Mouse (Mus musculus) heart, adult 2 months (tissue): Measurements from ENCODE around the gene 1700022I11Rik. TPM values are rescaled to one million over a fixed set of nuclear protein-coding genes. Genes with fewer than 3 reads are reported as not detected.

Experiments
- DNase-seq, 2 experiments: peaks; one replicate each; pipeline ENCODE4 v3.0.0; 2021
- H3K27ac ChIP-seq: fragments of 200-600 bp; 2 replicates; pipeline ENCODE4 v1.8.1; 2022
- H3K27me3 ChIP-seq: fragments of 200-500 bp; 2 replicates; pipeline ENCODE4 v1.6.1; 2012; ENCODE audit warnings: mild to moderate bottlenecking, low read length, inconsistent platforms, mixed read lengths; ENCODE audit not compliant: control insufficient read depth, insufficient read depth
- H3K36me3 ChIP-seq: fragments of 200-500 bp; 2 replicates; pipeline ENCODE4 v1.6.1; 2012; ENCODE audit warnings: low read length, inconsistent platforms; ENCODE audit not compliant: control insufficient read depth, insufficient read depth
- H3K4me1 ChIP-seq: fragments of 200-500 bp; 2 replicates; pipeline ENCODE4 v1.6.1; 2011; ENCODE audit warnings: low read length; ENCODE audit not compliant: control insufficient read depth, insufficient read depth
- H3K4me3 ChIP-seq: fragments of 200-600 bp; 2 replicates; pipeline ENCODE4 v1.8.1; 2022
- H3K79me2 ChIP-seq: fragments of 200-500 bp; replicated peaks from 2 replicates; pipeline ENCODE4 v1.6.1; 2012; ENCODE audit warnings: mild to moderate bottlenecking, inconsistent platforms, low read length, moderate library complexity, mixed read lengths; ENCODE audit not compliant: control insufficient read depth, insufficient read depth
- H3K9ac ChIP-seq: fragments of 200-500 bp; 2 replicates; pipeline ENCODE4 v1.6.1; 2012; ENCODE audit warnings: low read depth, mild to moderate bottlenecking, control low read depth, inconsistent platforms, low read length, mixed read lengths
- CTCF ChIP-seq: fragments of 200-600 bp; IDR thresholded peaks from 2 replicates; pipeline ENCODE4 v1.8.1; 2022; ENCODE audit warnings: antibody characterized with exemption, mild to moderate bottlenecking, moderate library complexity
- EP300 ChIP-seq: fragments of 200-500 bp; IDR thresholded peaks from 2 replicates; pipeline ENCODE4 v1.6.1; 2011; ENCODE audit warnings: low read depth, low read length, control low read depth; ENCODE audit not compliant: insufficient read depth
- POLR2A ChIP-seq: fragments of 200-500 bp; IDR thresholded peaks from 2 replicates; pipeline ENCODE4 v1.6.1; 2011; ENCODE audit warnings: mild to moderate bottlenecking, low read depth, low read length, control low read depth; ENCODE audit not compliant: insufficient read depth
- WGBS: fragments of 180-500 bp; shearing (Covaris S2); methylation state at CpG from one replicate; pipeline ENCODE4 v1.1.7; 2018; 5-methylcytosine and 5-hydroxymethylcytosine counted together
- intact Hi-C: fragments of 180-260 bp; cut with DNase I; formaldehyde crosslinking; loops from one replicate; pipeline ENCODE4 v1.15.1; 2025
- polyA plus RNA-seq: library from polyadenylated mRNA; depleted of rRNA; stranded (reverse); fragments of >200 nt; gene quantifications from 2 replicates; pipeline ENCODE4 v1.2.3, GENCODE M21; 2012
- total RNA-seq, 2 experiments: library from RNA; stranded (reverse); gene quantifications; 2 replicates each; pipeline ENCODE4 v1.2.3; 2021

Gene 1700022I11Rik
- total and polyA plus RNA-seq, 3 experiments, result not detected

GRCm38 (mm10) chr4:42949051-42949675, 20.2 kb upstream of the 1700022I11Rik start:
- Histone ChIP-seq H3K79me2 (no peaks in the 10 kb centered on the region), H3K27me3 (no peaks in the 10 kb centered on the region), H3K4me1 (peaks cover 7% of the 10 kb centered on the region), H3K27ac (peak overlapping the region; percentile 71), H3K36me3 (no peaks in the 10 kb centered on the region), H3K9ac (peak overlapping the region; percentile 41; the same call in 1 of the 2 replicates), H3K4me3 (peak overlapping the region; percentile 55)
- WGBS, result 7% methylated on average over 14 of the region's 14 CpGs
- no peak for DNase-seq
- TF ChIP-seq EP300, result no peak
- TF ChIP-seq POLR2A, result peak; percentile 66
- intact Hi-C loops, result no loop called here

GRCm38 (mm10) chr4:42949676-42950051, 19.7 kb upstream of the 1700022I11Rik start, which contains the start of gene Dnajb5:
Gene Dnajb5 (plus strand): TSS chr4:42949814.
- H3K36me3 ChIP-seq, result no peaks in the 10 kb centered on the region
- peaks cover 7% of the 10 kb centered on the region for H3K4me1 ChIP-seq
- DNase-seq, result peak; percentile 98 to 99
- H3K27me3 ChIP-seq, result no peaks in the 10 kb centered on the region
- intact Hi-C loops, result no loop called here
- H3K9ac ChIP-seq, result peak within 1 kb of the TSS; percentile 93
- H3K79me2 ChIP-seq, result no peaks in the 10 kb centered on the region
- 1% methylated on average over 38 of the region's 39 CpGs for WGBS
- H3K4me3 ChIP-seq, result peak within 1 kb of the TSS; percentile 90
- H3K27ac ChIP-seq, result peak within 1 kb of the TSS; percentile 99
- TF ChIP-seq POLR2A (no peak), EP300 (0 out of 2 replicates have a peak, but pooled peaks have one; percentile 38)

- H3K27me3 ChIP-seq, result no peaks in the 10 kb centered on the region
- H3K4me1 ChIP-seq, result peaks cover 7% of the 10 kb centered on the region
- peak overlapping the region; percentile 93 for H3K9ac ChIP-seq
- TF ChIP-seq POLR2A (peak; percentile 76; the same call in 1 of the 2 replicates), CTCF (no peak), EP300 (0 out of 2 replicates have a peak, but pooled peaks have one; percentile 38)
- intact Hi-C loops, result no loop called here
- peak overlapping the region; percentile 99 for H3K27ac ChIP-seq
- H3K36me3 ChIP-seq, result no peaks in the 10 kb centered on the region
- DNase-seq, result peak; percentile 93 to 94
- H3K79me2 ChIP-seq, result no peaks in the 10 kb centered on the region
- H3K4me3 ChIP-seq, result peak overlapping the region; percentile 90
- 2% methylated on average over 27 of the region's 27 CpGs for WGBS
These were observed 19.3 kb upstream of the 1700022I11Rik start for GRCm38 (mm10) chr4:42950065-42950558.

GRCm38 (mm10) chr4:42951206-42952195, 17.9 kb upstream of the 1700022I11Rik start:
- Histone ChIP-seq H3K4me1 (peaks cover 7% of the 10 kb centered on the region), H3K4me3 (no peak overlapping the region; the same call in 1 of the 2 replicates), H3K36me3 (no peaks in the 10 kb centered on the region), H3K27me3 (no peaks in the 10 kb centered on the region), H3K79me2 (no peaks in the 10 kb centered on the region), H3K9ac (peak overlapping the region; percentile 42), H3K27ac (peak overlapping the region; percentile 99)
- TF ChIP-seq CTCF (no peak), EP300 (no peak), POLR2A (no peak; the same call in 1 of the 2 replicates)
- DNase-seq, result peak in 1 of 2 experiments; percentile 36
- intact Hi-C loops, result no loop called here
- WGBS, result 49% methylated on average over 11 of the region's 11 CpGs

- Histone ChIP-seq H3K4me3 (peak overlapping the region; percentile 32; the same call in 1 of the 2 replicates), H3K27ac (peak overlapping the region; percentile 99), H3K9ac (peak overlapping the region; percentile 72), H3K4me1 (peaks cover 7% of the 10 kb centered on the region), H3K27me3 (no peaks in the 10 kb centered on the region), H3K79me2 (no peaks in the 10 kb centered on the region), H3K36me3 (no peaks in the 10 kb centered on the region)
- intact Hi-C loops, result no loop called here
- DNase-seq, result peak; percentile 66 to 77
- TF ChIP-seq EP300 (0 out of 2 replicates have a peak, but pooled peaks have one; percentile 53), CTCF (no peak), POLR2A (peak; percentile 78)
- 65% methylated on average over 7 of the region's 7 CpGs for WGBS
These were observed 16.8 kb upstream of the 1700022I11Rik start for GRCm38 (mm10) chr4:42952563-42952962.
